Mouse (Mus musculus) common myeloid progenitor, adult 5-6 weeks (primary cell): Measurements from ENCODE around the gene Moxd2. TPM values are rescaled to one million over a fixed set of nuclear protein-coding genes. Genes with fewer than 3 reads are reported as not detected.

ENCODE experiments used
- ATAC-seq: replicated peaks from 2 replicates; pipeline ENCODE4 v1.8.0; 2016; ENCODE audit warnings: low read depth, mild to moderate bottlenecking, moderate TSS enrichment, inconsistent platforms; ENCODE audit not compliant: poor library complexity, severe bottlenecking
- total RNA-seq: library from RNA; stranded (forward); fragments of 200-1000, 187-1606 nt; gene quantifications from 2 replicates; pipeline ENCODE4 v1.2.3, GENCODE M21; 2017

The Moxd2 gene
- total RNA-seq, result not detected in 2 replicates

- ATAC-seq, result no peak
Measured at GRCm38 (mm10) chr6:40887394-40887793, at the start of gene Moxd2. Moxd2 (minus strand) TSS chr6:40887494.

GRCm38 (mm10) chr6:40919954-40920353, 32.7 kb upstream of the Moxd2 start:
- no peak for ATAC-seq

GRCm38 (mm10) chr6:40900287-40900686, 13.0 kb upstream of the Moxd2 start, which contains the start of gene Prss58:
Prss58 (minus strand) TSS chr6:40900387.
- no peak for ATAC-seq

- no peak for ATAC-seq
Measured at GRCm38 (mm10) chr6:40894716-40895115, 7.4 kb upstream of the Moxd2 start.

- ATAC-seq, result peak; percentile 30
Measured at GRCm38 (mm10) chr6:40893577-40893976, 6.3 kb upstream of the Moxd2 start.

- ATAC-seq, result peak; percentile 10; the same call in 1 of the 2 replicates
Measured at GRCm38 (mm10) chr6:40891754-40892153, 4.5 kb upstream of the Moxd2 start.

GRCm38 (mm10) chr6:40890973-40891372, 3.7 kb upstream of the Moxd2 start:
- peak; percentile 89 for ATAC-seq

GRCm38 (mm10) chr6:40845283-40845682, 42.0 kb downstream of the Moxd2 start:
- no peak for ATAC-seq

Other genes with a start within 250 kb of the Moxd2 start
- not detected in 2 replicates for gene Prss58, start 12.9 kb upstream of the Moxd2 start, total RNA-seq
- not detected in 2 replicates for gene 1700074P13Rik, start 53.1 kb upstream of the Moxd2 start, total RNA-seq
- not detected in 2 replicates for gene Gm4744, start 64.4 kb upstream of the Moxd2 start, total RNA-seq
- gene 1810009J06Rik, start 77.3 kb upstream of the Moxd2 start, total RNA-seq, result not detected in 2 replicates
- gene Gm2663, start 112.0 kb upstream of the Moxd2 start, total RNA-seq, result not detected in 2 replicates
- not detected in 2 replicates for gene 2210010C04Rik, start 148.0 kb upstream of the Moxd2 start, total RNA-seq